Comparison of ENCODE assay signal across 8 mouse cellular contexts in genomic region chr7:105778553-105779265, GRCm38 (mm10). TPM values are rescaled to one million over a fixed set of nuclear protein-coding genes. Genes with fewer than 3 reads are reported as not detected.
A peak's percentile ranks its signal among the peaks of the same experiment; 100 is the strongest.
DNase-seq lines count a peak whose midpoint lies in the region; ATAC-seq and TF ChIP-seq lines count a peak whose summit lies in the region.

No protein-coding gene starts in this region.

- ATAC-seq in hindbrain, embryonic 11.5 days (ENCODE audit: low FRiP score): peak; percentile 77
- ATAC-seq in liver, embryonic 13.5 days (ENCODE audit: low read depth): peak; percentile 69

- H3K36me3 ChIP-seq in forebrain, embryonic 10.5 days (replicated peaks): peaks cover 70% of the 10 kb centered on the region
- no peaks in the 10 kb centered on the region for H3K36me3 ChIP-seq in hindbrain, embryonic 11.5 days (ENCODE audit: control insufficient read depth, insufficient read depth, low read length)
- no peaks in the 10 kb centered on the region for H3K36me3 ChIP-seq in liver, embryonic 13.5 days
- no peaks in the 10 kb centered on the region for H3K36me3 ChIP-seq in myocyte (ENCODE audit: control insufficient read depth, insufficient read depth)

- 46% methylated on average over 4 of the region's 4 CpGs for WGBS in forebrain, embryonic 10.5 days
- WGBS in hindbrain, embryonic 11.5 days: 48% methylated on average over 4 of the region's 4 CpGs
- WGBS in liver, embryonic 13.5 days (ENCODE audit: insufficient replicate concordance): 17% methylated on average over 4 of the region's 4 CpGs

- H3K27me3 ChIP-seq in forebrain, embryonic 10.5 days (ENCODE audit: poor library complexity, severe bottlenecking): no peaks in the 10 kb centered on the region
- no peaks in the 10 kb centered on the region for H3K27me3 ChIP-seq in hindbrain, embryonic 11.5 days (ENCODE audit: control insufficient read depth, insufficient read depth, low read length)
- H3K27me3 ChIP-seq in liver, embryonic 13.5 days: peaks cover 13% of the 10 kb centered on the region
- peaks cover 5% of the 10 kb centered on the region for H3K27me3 ChIP-seq in myocyte (ENCODE audit: control insufficient read depth, insufficient read depth, insufficient read length)

- no peak for TF ChIP-seq POLR2A in myocyte (IDR thresholded peaks at IDR 0.05; ENCODE audit: insufficient read length, low read depth)

- no peak overlapping the region for H3K4me2 ChIP-seq in hindbrain, embryonic 11.5 days (replicated peaks; ENCODE audit: low read depth, low read length)
- H3K4me2 ChIP-seq in liver, embryonic 13.5 days: 0 out of 2 replicates have a peak overlapping the region, but pooled peaks have one; percentile 0
- peak overlapping the region; percentile 77 for H3K4me2 ChIP-seq in myocyte (ENCODE audit: low read depth)

- H3K9me3 ChIP-seq in forebrain, embryonic 10.5 days: no peaks in the 10 kb centered on the region
- H3K9me3 ChIP-seq in hindbrain, embryonic 11.5 days (ENCODE audit: control insufficient read depth, low read length): no peaks in the 10 kb centered on the region
- H3K9me3 ChIP-seq in liver, embryonic 13.5 days (replicated peaks): no peaks in the 10 kb centered on the region

- H3K4me1 ChIP-seq in forebrain, embryonic 10.5 days: peaks cover 49% of the 10 kb centered on the region
- peaks cover 5% of the 10 kb centered on the region for H3K4me1 ChIP-seq in hindbrain, embryonic 11.5 days (replicated peaks; ENCODE audit: control insufficient read depth, insufficient read depth, low read length)
- peaks cover 23% of the 10 kb centered on the region for H3K4me1 ChIP-seq in liver, embryonic 13.5 days (replicated peaks)

- no peaks in the 10 kb centered on the region for H3K79me2 ChIP-seq in myocyte (ENCODE audit: control insufficient read depth, insufficient read depth)

- no peak overlapping the region for H3ac ChIP-seq in myocyte (ENCODE audit: control insufficient read depth, insufficient read length)

- peak overlapping the region; percentile 24 for H3K4me3 ChIP-seq in forebrain, embryonic 10.5 days
- H3K4me3 ChIP-seq in hindbrain, embryonic 11.5 days (ENCODE audit: low read depth, low read length): no peak overlapping the region
- no peak overlapping the region for H3K4me3 ChIP-seq in liver, embryonic 13.5 days (replicated peaks)
- H3K4me3 ChIP-seq in myocyte: no peak overlapping the region

- peak overlapping the region; percentile 81 for H3K27ac ChIP-seq in forebrain, embryonic 10.5 days
- H3K27ac ChIP-seq in hindbrain, embryonic 11.5 days (ENCODE audit: low read depth, low read length): peak overlapping the region; percentile 72
- H3K27ac ChIP-seq in liver, embryonic 13.5 days: peak overlapping the region; percentile 65

- DNase-seq in ovary, postnatal 14 days (ENCODE audit: low spot score): peak; percentile 49
- no peak for DNase-seq in ovary, postnatal 36 days (ENCODE audit: low spot score)
- no peak for DNase-seq in forebrain, embryonic 10.5 days (ENCODE audit: extremely low spot score, low spot score)
- DNase-seq in hindbrain, embryonic 11.5 days (ENCODE audit: low spot score): no peak
- DNase-seq in liver, embryonic 13.5 days: no peak
- DNase-seq in layer of hippocampus, adult 9-10 months (ENCODE audit: low spot score): no peak
- no peak for DNase-seq in layer of hippocampus, postnatal 36 days

- H3K9ac ChIP-seq in hindbrain, embryonic 11.5 days (ENCODE audit: low read depth, low read length): peak overlapping the region; percentile 29; the same call in 1 of the 2 replicates
- no peak overlapping the region; the same call in 1 of the 2 replicates for H3K9ac ChIP-seq in liver, embryonic 13.5 days

TF ChIP-seq in myocyte, 11 proteins besides CTCF, POLR2A, EP300 and RAD21:
- TF ChIP-seq MYOG (IDR thresholded peaks at IDR 0.05; ENCODE audit: control insufficient read depth in 1 of 3, insufficient read depth in 1 of 3, insufficient read length in 2 of 3, low read depth in 2 of 3) (no peak), POLR2AphosphoS2 (IDR thresholded peaks at IDR 0.05; ENCODE audit: insufficient read length, low read depth) (no peak), TCF3 (IDR thresholded peaks at IDR 0.05; ENCODE audit: insufficient read length, low read depth) (no peak), REST (IDR thresholded peaks at IDR 0.05; ENCODE audit: insufficient read depth, insufficient read length) (no peak), SRF (IDR thresholded peaks at IDR 0.05; ENCODE audit: control insufficient read depth, insufficient read length, low read depth) (no peak), MAX (IDR thresholded peaks at IDR 0.05; ENCODE audit: low read depth) (no peak), TCF12 (IDR thresholded peaks at IDR 0.05; ENCODE audit: insufficient read depth, poor library complexity, severe bottlenecking) (no peak), CEBPB (IDR thresholded peaks at IDR 0.05; ENCODE audit: insufficient read depth, poor library complexity, severe bottlenecking) (no peak), MYOD1 (IDR thresholded peaks at IDR 0.05; ENCODE audit: control insufficient read depth in 1 of 3, insufficient read length in 2 of 3, low read depth in 2 of 3) (no peak), E2F4 (IDR thresholded peaks at IDR 0.05; ENCODE audit: insufficient read depth) (no peak), USF1 (IDR thresholded peaks at IDR 0.05; ENCODE audit: low read depth) (no peak)

RNA-seq across cellular contexts. Expression of gene Dchs1, which starts 8.7 kb away (rescaled TPM):
- 8.8 and 9.9 TPM in 2 replicates for polyA plus RNA-seq in forebrain, embryonic 10.5 days (2016; fragmentation: Nextera tagmentation; extraction: Ambion mirVana)
- polyA plus RNA-seq in hindbrain, embryonic 11.5 days (2014; fragmentation: Nextera tagmentation; extraction: Ambion mirVana): 15.0 and 17.7 TPM in 2 replicates
- 0.73 and 0.74 TPM in 2 replicates for polyA plus RNA-seq in liver, embryonic 13.5 days (2015; fragmentation: Nextera tagmentation; extraction: Ambion mirVana)
- 0.49 TPM for polyA plus RNA-seq in myocyte (2012; fragmentation: generic; extraction: Trizol)
- total RNA-seq in layer of hippocampus, postnatal 36 days (2021): 10 to 100 TPM; 13.9 to 15.6 TPM

RNA-seq across cellular contexts. Expression of gene Tpp1, which starts 26.7 kb away (rescaled TPM):
- polyA plus RNA-seq in forebrain, embryonic 10.5 days (2016; fragmentation: Nextera tagmentation; extraction: Ambion mirVana): 60.2 and 62.6 TPM in 2 replicates
- polyA plus RNA-seq in hindbrain, embryonic 11.5 days (2014; fragmentation: Nextera tagmentation; extraction: Ambion mirVana): 43.3 and 51.5 TPM in 2 replicates
- polyA plus RNA-seq in liver, embryonic 13.5 days (2015; fragmentation: Nextera tagmentation; extraction: Ambion mirVana): 51.2 and 63.6 TPM in 2 replicates
- 40.4 TPM for polyA plus RNA-seq in myocyte (2012; fragmentation: generic; extraction: Trizol)
- total RNA-seq in layer of hippocampus, postnatal 36 days (2021): 10 to 100 TPM; 59.7 to 67.7 TPM

RNA-seq across cellular contexts. Expression of gene Mrpl17, which starts 32.2 kb away (rescaled TPM):
- polyA plus RNA-seq in forebrain, embryonic 10.5 days (2016; fragmentation: Nextera tagmentation; extraction: Ambion mirVana): 344 and 348 TPM in 2 replicates
- 274 and 290 TPM in 2 replicates for polyA plus RNA-seq in hindbrain, embryonic 11.5 days (2014; fragmentation: Nextera tagmentation; extraction: Ambion mirVana)
- polyA plus RNA-seq in liver, embryonic 13.5 days (2015; fragmentation: Nextera tagmentation; extraction: Ambion mirVana): 302 and 319 TPM in 2 replicates
- 346 TPM for polyA plus RNA-seq in myocyte (2012; fragmentation: generic; extraction: Trizol)
- total RNA-seq in layer of hippocampus, postnatal 36 days (2021): 100 to 1,000 TPM; 107 to 108 TPM

RNA-seq across cellular contexts. Expression of gene Taf10, which starts 34.5 kb away (rescaled TPM):
- 178 and 183 TPM in 2 replicates for polyA plus RNA-seq in forebrain, embryonic 10.5 days (2016; fragmentation: Nextera tagmentation; extraction: Ambion mirVana)
- polyA plus RNA-seq in hindbrain, embryonic 11.5 days (2014; fragmentation: Nextera tagmentation; extraction: Ambion mirVana): 175 and 191 TPM in 2 replicates
- polyA plus RNA-seq in liver, embryonic 13.5 days (2015; fragmentation: Nextera tagmentation; extraction: Ambion mirVana): 130 and 158 TPM in 2 replicates
- 249 TPM for polyA plus RNA-seq in myocyte (2012; fragmentation: generic; extraction: Trizol)
- 100 to 1,000 TPM; 119 to 122 TPM for total RNA-seq in layer of hippocampus, postnatal 36 days (2021)

RNA-seq across cellular contexts. Expression of gene Rrp8, which starts 41.5 kb away (rescaled TPM):
- polyA plus RNA-seq in forebrain, embryonic 10.5 days (2016; fragmentation: Nextera tagmentation; extraction: Ambion mirVana): 43.5 and 46.5 TPM in 2 replicates
- polyA plus RNA-seq in hindbrain, embryonic 11.5 days (2014; fragmentation: Nextera tagmentation; extraction: Ambion mirVana): 33.1 and 44.1 TPM in 2 replicates
- 25.2 and 27.4 TPM in 2 replicates for polyA plus RNA-seq in liver, embryonic 13.5 days (2015; fragmentation: Nextera tagmentation; extraction: Ambion mirVana)
- 15.5 TPM for polyA plus RNA-seq in myocyte (2012; fragmentation: generic; extraction: Trizol)
- 10 to 100 TPM; 10.7 to 15.8 TPM for total RNA-seq in layer of hippocampus, postnatal 36 days (2021)
